Mouse (Mus musculus): ENCODE measurements around the gene Znhit2. TPM values are rescaled to one million over a fixed set of nuclear protein-coding genes. Genes with fewer than 3 reads are reported as not detected.

Znhit2 gene
- polyA plus RNA-seq, 1 experiment: 38.5 TPM

DNA sequence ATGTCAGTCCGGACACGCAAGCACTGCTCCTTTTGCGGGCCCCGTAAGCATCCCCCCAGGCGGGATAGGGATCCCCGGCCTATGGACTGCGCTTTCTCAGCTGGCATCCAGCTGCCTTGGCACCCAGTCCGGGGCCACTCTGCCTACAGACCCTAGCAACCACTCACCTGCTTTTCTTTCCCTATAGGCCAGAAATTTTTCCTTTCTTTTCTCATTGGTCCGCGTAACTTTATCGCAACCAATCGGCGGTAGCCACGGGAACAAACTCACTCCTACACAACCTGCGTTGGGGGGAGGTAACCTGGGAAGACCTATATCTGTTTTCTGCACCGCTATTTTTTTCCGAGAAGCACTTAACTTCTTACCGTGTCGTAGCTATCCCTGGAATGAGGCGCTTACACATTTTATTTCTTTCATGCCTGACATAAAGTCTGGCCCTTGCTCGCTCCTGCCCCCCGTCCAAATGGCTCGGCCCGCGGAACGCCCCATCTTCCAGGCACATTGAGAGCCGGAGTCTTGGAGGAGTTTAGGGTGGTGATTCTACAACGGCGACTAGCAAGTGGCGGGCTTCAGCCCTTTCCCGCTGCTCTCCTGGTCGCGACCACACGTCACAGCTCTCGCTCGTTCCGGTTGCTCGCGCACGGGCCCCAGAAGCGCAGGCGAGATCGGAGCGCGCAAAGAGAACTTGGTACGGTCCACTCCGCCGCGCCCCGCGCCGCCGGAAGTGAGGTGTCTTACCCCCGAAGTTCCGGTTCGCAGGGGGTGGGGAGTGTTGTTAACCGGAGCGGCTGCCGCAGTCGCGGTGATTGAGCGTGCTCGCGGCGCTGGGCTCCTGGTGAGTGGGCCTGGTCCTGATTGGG, 14.5 kb upstream of the Znhit2 start, which contains the start of gene Syvn1:
Syvn1 (plus strand) TSS at position 283 of the 860 bp plus-strand sequence.
- Histone ChIP-seq H3K4me3 (ENCODE audit: extremely low read depth, insufficient read depth, insufficient read length) (peak within 1 kb of the TSS; percentile 97), H3K4me1 (ENCODE audit: control insufficient read depth, insufficient read depth, insufficient read length) (peaks cover 18% of the 10 kb centered on the region), H3K27ac (ENCODE audit: insufficient read depth, low read length) (peak within 1 kb of the TSS; percentile 100), H3K36me3 (ENCODE audit: control insufficient read depth, insufficient read depth, low read length) (peaks cover 30% of the 10 kb centered on the region), H3K27me3 (ENCODE audit: control insufficient read depth, insufficient read depth, low read length) (no peaks in the 10 kb centered on the region)
- under 1% methylated on average over 65 of the region's 65 CpGs for WGBS
- TF ChIP-seq CTCF (IDR thresholded peaks at IDR 0.05; ENCODE audit: extremely low read depth, insufficient read depth, insufficient read length, insufficient replicate concordance) (no peak), POLR2A (IDR thresholded peaks at IDR 0.05; ENCODE audit: low read depth, low read length) (peak; percentile 62)
- peak; percentile 88 to 94 for DNase-seq (ENCODE audit: low read depth in 1 of 2, low spot score in 2 of 2)

DNA sequence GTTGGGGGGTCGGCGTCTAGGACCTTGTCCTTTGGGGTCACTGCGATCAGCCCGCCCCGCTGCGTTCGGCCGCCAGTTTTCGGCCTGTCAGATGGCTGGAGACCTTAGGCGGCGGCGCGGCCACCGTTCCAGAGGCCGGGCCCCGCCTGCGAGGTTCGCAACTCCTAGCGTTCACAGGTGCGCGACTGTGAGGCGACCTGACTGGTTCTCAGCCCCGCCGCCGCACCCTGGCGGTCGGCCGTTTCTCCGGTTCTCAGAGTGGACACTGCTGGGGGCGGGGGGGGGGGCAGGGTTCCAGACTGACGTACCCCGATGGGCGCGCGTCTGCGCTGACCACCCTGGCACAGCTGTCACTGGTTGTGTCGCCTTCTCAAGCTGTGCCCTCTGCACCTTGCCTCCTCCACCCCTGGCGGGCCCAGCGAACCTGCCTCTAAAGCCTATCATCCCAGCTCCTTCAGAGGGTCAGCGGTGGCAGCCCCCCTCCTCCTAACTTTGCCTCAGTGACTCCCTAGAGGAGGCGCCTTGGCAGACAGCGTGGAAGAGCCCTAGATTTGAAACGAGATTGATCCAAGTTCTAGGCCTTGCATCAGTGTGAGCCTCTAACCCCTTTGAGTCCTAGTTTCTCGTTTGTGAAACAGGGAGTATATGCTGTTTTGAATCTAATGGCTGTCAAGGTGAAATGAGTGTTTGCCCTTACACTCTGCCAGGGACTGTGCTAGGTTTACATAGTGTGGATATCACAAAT, 13.7 kb upstream of the Znhit2 start:
- H3K36me3 ChIP-seq (ENCODE audit: control insufficient read depth, insufficient read depth, low read length): peaks cover 38% of the 10 kb centered on the region
- peak overlapping the region; percentile 100 for H3K27ac ChIP-seq (ENCODE audit: insufficient read depth, low read length)
- peaks cover 18% of the 10 kb centered on the region for H3K4me1 ChIP-seq (ENCODE audit: control insufficient read depth, insufficient read depth, insufficient read length)
- TF ChIP-seq CTCF (IDR thresholded peaks at IDR 0.05; ENCODE audit: extremely low read depth, insufficient read depth, insufficient read length, insufficient replicate concordance): no peak
- no peak for TF ChIP-seq POLR2A (IDR thresholded peaks at IDR 0.05; ENCODE audit: low read depth, low read length)
- peak overlapping the region; percentile 97 for H3K4me3 ChIP-seq (ENCODE audit: extremely low read depth, insufficient read depth, insufficient read length)
- no peak for DNase-seq (ENCODE audit: low read depth in 1 of 2, low spot score in 2 of 2)
- WGBS: 1% methylated on average over 41 of the region's 44 CpGs
- H3K27me3 ChIP-seq (ENCODE audit: control insufficient read depth, insufficient read depth, low read length): no peaks in the 10 kb centered on the region

DNA sequence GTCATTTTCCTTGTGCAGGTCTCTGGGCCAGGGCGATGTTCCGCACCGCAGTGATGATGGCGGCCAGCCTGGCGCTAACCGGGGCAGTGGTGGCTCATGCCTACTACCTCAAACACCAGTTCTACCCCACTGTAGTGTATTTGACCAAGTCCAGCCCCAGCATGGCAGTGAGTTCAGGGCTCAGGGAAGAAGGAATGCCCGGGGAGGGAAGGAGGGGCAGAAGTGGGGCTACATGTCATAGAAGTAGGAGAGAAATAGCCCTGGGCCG, 13.2 kb upstream of the Znhit2 start:
- Histone ChIP-seq H3K4me1 (ENCODE audit: control insufficient read depth, insufficient read depth, insufficient read length) (peaks cover 18% of the 10 kb centered on the region), H3K27me3 (ENCODE audit: control insufficient read depth, insufficient read depth, low read length) (no peaks in the 10 kb centered on the region), H3K36me3 (ENCODE audit: control insufficient read depth, insufficient read depth, low read length) (peaks cover 43% of the 10 kb centered on the region), H3K27ac (ENCODE audit: insufficient read depth, low read length) (peak overlapping the region; percentile 100), H3K4me3 (ENCODE audit: extremely low read depth, insufficient read depth, insufficient read length) (peak overlapping the region; percentile 97)
- WGBS: 64% methylated on average over 8 of the region's 8 CpGs
- DNase-seq (ENCODE audit: low read depth in 1 of 2, low spot score in 2 of 2): no peak
- TF ChIP-seq POLR2A (IDR thresholded peaks at IDR 0.05; ENCODE audit: low read depth, low read length) (no peak), CTCF (IDR thresholded peaks at IDR 0.05; ENCODE audit: extremely low read depth, insufficient read depth, insufficient read length, insufficient replicate concordance) (no peak)

DNA sequence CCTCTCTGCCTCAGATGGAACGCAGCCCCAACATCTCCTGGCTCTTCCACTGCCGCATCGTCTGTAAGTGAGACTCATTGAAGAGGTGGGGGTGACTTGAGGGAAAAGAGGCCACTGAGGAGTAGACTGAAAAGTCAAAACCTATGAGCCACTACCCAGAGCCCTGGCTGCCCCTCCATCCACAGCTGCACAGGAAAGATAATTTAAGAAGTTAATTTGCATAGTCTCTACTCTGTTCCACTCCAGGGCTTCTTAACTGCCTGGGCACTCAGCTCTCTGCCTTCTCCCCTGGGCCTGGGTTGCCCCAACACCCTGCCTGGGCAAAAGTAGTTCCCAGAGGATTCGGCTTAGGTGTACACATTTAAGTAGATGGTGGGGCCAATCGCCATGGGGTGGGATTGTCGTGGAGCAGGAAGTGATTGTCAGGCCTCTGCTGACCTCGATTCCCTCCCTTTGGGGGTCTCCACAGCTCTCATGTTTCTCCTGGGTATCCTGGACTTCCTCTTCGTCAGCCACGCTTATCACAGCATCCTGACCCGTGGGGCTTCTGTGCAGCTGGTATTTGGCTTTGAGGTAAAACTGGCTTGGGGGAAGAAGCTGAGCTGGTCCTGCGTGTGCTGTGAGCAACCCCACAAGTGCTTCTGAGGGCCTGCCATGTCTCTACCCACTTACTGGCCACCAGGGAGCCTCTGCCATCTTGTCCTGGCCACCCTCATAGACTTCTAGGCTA, 12.1 kb upstream of the Znhit2 start:
- TF ChIP-seq CTCF (IDR thresholded peaks at IDR 0.05; ENCODE audit: extremely low read depth, insufficient read depth, insufficient read length, insufficient replicate concordance) (no peak), POLR2A (IDR thresholded peaks at IDR 0.05; ENCODE audit: low read depth, low read length) (peak; percentile 34)
- peak overlapping the region; percentile 97 for H3K4me3 ChIP-seq (ENCODE audit: extremely low read depth, insufficient read depth, insufficient read length)
- 54% methylated on average over 11 of the region's 11 CpGs for WGBS
- DNase-seq (ENCODE audit: low read depth in 1 of 2, low spot score in 2 of 2): peak in 1 of 2 experiments; percentile 61
- H3K4me1 ChIP-seq (ENCODE audit: control insufficient read depth, insufficient read depth, insufficient read length): peaks cover 18% of the 10 kb centered on the region
- H3K27me3 ChIP-seq (ENCODE audit: control insufficient read depth, insufficient read depth, low read length): no peaks in the 10 kb centered on the region
- H3K27ac ChIP-seq (ENCODE audit: insufficient read depth, low read length): peak overlapping the region; percentile 100
- H3K36me3 ChIP-seq (ENCODE audit: control insufficient read depth, insufficient read depth, low read length): peaks cover 53% of the 10 kb centered on the region

DNA sequence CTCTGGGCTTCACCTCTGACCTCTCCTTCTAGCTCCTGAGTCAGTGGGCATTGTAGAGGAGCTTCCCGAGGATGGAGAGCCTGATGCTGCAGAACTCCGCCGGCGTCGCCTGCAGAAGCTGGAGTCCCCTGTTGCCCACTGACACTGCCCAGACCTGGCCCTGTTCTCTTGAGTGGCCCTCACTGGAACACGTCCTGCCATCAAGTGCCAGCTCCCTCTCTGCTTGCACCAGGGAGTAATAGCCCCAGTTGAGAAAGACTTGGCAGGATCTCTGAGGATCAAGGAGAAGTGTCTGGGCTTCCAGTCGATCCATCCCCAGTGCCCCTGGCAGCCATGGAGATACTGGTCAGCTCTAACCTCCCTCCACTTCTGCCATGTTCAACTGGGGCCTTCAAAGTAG, 8.5 kb upstream of the Znhit2 start:
- Histone ChIP-seq H3K36me3 (ENCODE audit: control insufficient read depth, insufficient read depth, low read length) (peaks cover 65% of the 10 kb centered on the region), H3K4me3 (ENCODE audit: extremely low read depth, insufficient read depth, insufficient read length) (no peak overlapping the region), H3K27ac (ENCODE audit: insufficient read depth, low read length) (no peak overlapping the region), H3K4me1 (ENCODE audit: control insufficient read depth, insufficient read depth, insufficient read length) (peaks cover 17% of the 10 kb centered on the region), H3K27me3 (ENCODE audit: control insufficient read depth, insufficient read depth, low read length) (no peaks in the 10 kb centered on the region)
- TF ChIP-seq POLR2A (IDR thresholded peaks at IDR 0.05; ENCODE audit: low read depth, low read length) (no peak), CTCF (IDR thresholded peaks at IDR 0.05; ENCODE audit: extremely low read depth, insufficient read depth, insufficient read length, insufficient replicate concordance) (no peak)
- DNase-seq (ENCODE audit: low read depth in 1 of 2, low spot score in 2 of 2): no peak
- WGBS: 89% methylated on average over 7 of the region's 7 CpGs

- Histone ChIP-seq H3K27me3 (ENCODE audit: control insufficient read depth, insufficient read depth, low read length) (no peaks in the 10 kb centered on the region), H3K27ac (ENCODE audit: insufficient read depth, low read length) (no peak overlapping the region), H3K4me3 (ENCODE audit: extremely low read depth, insufficient read depth, insufficient read length) (no peak overlapping the region), H3K4me1 (ENCODE audit: control insufficient read depth, insufficient read depth, insufficient read length) (peaks cover 12% of the 10 kb centered on the region; the same call in 1 of the 2 replicates), H3K36me3 (ENCODE audit: control insufficient read depth, insufficient read depth, low read length) (peaks cover 59% of the 10 kb centered on the region)
- WGBS: 77% methylated on average over 5 of the region's 5 CpGs
- no peak for DNase-seq (ENCODE audit: low read depth in 1 of 2, low spot score in 2 of 2)
- TF ChIP-seq CTCF (IDR thresholded peaks at IDR 0.05; ENCODE audit: extremely low read depth, insufficient read depth, insufficient read length, insufficient replicate concordance) (no peak), POLR2A (IDR thresholded peaks at IDR 0.05; ENCODE audit: low read depth, low read length) (no peak)
Measured at GRCm38 (mm10) chr19:6054296-6054695, 6.7 kb upstream of the Znhit2 start.
